Mouse (Mus musculus) hindbrain, embryonic 12.5 days (tissue): ENCODE results near the gene Acer3. TPM values are rescaled to one million over a fixed set of nuclear protein-coding genes. Genes with fewer than 3 reads are reported as not detected.

ENCODE experiments used
- ATAC-seq: fragments of 200-750 bp; cut with Nextera tagmentation; 2 replicates; pipeline ENCODE4 v1.8.0; 2017; ENCODE audit warnings: moderate TSS enrichment; ENCODE audit not compliant: low FRiP score
- H3K27ac ChIP-seq: fragments of 300-500 bp; sonication (generic); 2 replicates; pipeline ENCODE4 v1.5.1; 2016; ENCODE audit warnings: mild to moderate bottlenecking
- H3K27me3 ChIP-seq: fragments of 300-500 bp; sonication (generic); 2 replicates; pipeline ENCODE4 v1.6.1; 2016; ENCODE audit warnings: mild to moderate bottlenecking
- H3K36me3 ChIP-seq: fragments of 300-500 bp; sonication (generic); 2 replicates; pipeline ENCODE4 v1.6.1; 2016; ENCODE audit warnings: mild to moderate bottlenecking
- H3K4me1 ChIP-seq: fragments of 300-500 bp; sonication (generic); 2 replicates; pipeline ENCODE4 v1.6.1; 2016
- H3K4me2 ChIP-seq: fragments of 300-500 bp; sonication (generic); replicated peaks from 2 replicates; pipeline ENCODE4 v1.6.1; 2016; ENCODE audit warnings: mild to moderate bottlenecking
- H3K4me3 ChIP-seq: fragments of 300-500 bp; sonication (generic); 2 replicates; pipeline ENCODE4 v1.5.1; 2016; ENCODE audit warnings: mild to moderate bottlenecking
- H3K9ac ChIP-seq: fragments of 300-500 bp; sonication (generic); 2 replicates; pipeline ENCODE4 v1.6.1; 2016; ENCODE audit warnings: mild to moderate bottlenecking, moderate library complexity
- H3K9me3 ChIP-seq: fragments of 300-500 bp; sonication (generic); replicated peaks from 2 replicates; pipeline ENCODE4 v1.6.1; 2016; ENCODE audit warnings: mild to moderate bottlenecking
- whole genome bisulfite sequencing: fragments of 180-500 bp; shearing (Covaris S2); methylation state at CpG from one replicate; pipeline ENCODE4 v1.1.7; 2016; 5-methylcytosine and 5-hydroxymethylcytosine counted together
- polyA plus RNA-seq: library from polyadenylated mRNA; unstranded; fragments of >200 nt; fragmentation: Nextera tagmentation; extraction: Ambion mirVana; gene quantifications from 2 replicates; pipeline ENCODE4 v1.2.1, GENCODE M21; 2016

Gene Acer3
- polyA plus RNA-seq, 1 experiment from 2014 or later, result 15.8 TPM

DNA sequence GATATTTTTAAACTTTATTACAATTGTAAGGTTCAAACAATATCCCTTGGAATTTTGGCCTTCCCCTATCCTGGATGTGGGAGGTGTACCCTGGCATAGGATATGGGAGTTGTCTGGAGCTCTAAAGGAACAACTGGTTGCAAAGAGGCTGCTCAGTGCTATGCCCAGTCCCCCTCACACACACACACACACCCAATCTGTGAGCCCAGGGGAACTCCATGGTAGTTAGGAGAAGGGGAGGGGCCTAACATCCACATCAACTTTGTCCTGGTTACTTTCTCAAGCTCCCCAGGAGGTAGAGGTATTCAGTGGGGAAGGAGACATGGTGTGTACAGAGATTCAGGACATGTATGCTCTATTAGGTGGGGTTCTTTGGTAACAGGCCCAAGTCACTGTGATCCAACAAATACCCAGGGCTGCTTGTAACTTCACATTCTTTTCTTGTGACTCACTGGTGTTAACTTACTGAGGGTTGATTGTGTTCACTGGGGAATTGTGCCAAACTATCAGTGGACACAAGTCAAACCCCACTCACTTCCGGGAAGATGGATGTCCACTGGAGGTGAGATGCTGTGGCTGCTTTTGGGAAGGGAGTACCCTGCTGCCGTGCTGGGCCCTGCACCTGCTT is 9.5 kb upstream of the Acer3 start:
- no peaks in the 10 kb centered on the region for H3K27me3 ChIP-seq
- no peaks in the 10 kb centered on the region for H3K9me3 ChIP-seq
- H3K4me1 ChIP-seq, result no peaks in the 10 kb centered on the region
- no peak for ATAC-seq
- H3K27ac ChIP-seq, result no peak overlapping the region
- no peak overlapping the region for H3K4me2 ChIP-seq
- no peak overlapping the region for H3K9ac ChIP-seq
- H3K4me3 ChIP-seq, result no peak overlapping the region
- 92% methylated on average over 2 of the region's 2 CpGs for WGBS
- no peaks in the 10 kb centered on the region for H3K36me3 ChIP-seq

DNA sequence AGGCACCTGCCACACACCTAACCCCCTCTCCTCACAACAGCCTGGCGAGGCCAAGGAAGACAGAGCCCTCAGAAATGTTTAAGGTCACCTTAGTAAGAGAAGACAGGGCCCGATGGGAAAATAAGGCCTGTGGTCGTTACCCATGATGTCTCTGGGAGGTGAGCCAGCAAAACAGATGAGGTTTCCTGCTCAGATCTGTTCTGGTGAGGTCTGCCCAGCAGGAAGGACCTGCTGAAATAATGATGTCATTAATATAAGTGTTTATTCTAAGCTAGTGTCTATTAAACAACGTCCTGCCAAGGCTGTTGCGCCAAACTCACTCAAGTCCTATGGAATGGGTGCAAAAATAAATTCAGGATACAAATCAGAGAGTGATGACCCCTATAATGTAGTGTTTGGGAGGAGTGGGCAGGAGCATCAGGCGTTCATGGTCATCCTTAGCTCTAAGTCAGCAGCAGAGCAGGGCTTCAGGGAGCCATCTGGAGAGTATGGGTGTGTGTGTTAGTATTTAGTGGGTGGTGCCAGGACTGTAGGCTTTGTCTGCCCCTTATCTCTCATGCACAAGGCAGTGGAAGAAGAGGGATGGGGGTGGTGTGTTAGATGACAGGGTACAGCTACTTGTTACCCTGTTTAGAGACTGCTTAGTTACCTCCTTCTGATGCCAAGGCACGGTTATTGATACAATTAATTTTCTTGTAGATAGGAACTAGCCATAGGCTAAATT is 8.8 kb upstream of the Acer3 start:
- Histone ChIP-seq H3K4me1 (no peaks in the 10 kb centered on the region), H3K9ac (no peak overlapping the region), H3K27me3 (no peaks in the 10 kb centered on the region), H3K36me3 (no peaks in the 10 kb centered on the region), H3K9me3 (no peaks in the 10 kb centered on the region), H3K4me2 (no peak overlapping the region), H3K27ac (no peak overlapping the region), H3K4me3 (no peak overlapping the region)
- WGBS, result 80% methylated on average over 7 of the region's 7 CpGs
- ATAC-seq, result no peak

DNA sequence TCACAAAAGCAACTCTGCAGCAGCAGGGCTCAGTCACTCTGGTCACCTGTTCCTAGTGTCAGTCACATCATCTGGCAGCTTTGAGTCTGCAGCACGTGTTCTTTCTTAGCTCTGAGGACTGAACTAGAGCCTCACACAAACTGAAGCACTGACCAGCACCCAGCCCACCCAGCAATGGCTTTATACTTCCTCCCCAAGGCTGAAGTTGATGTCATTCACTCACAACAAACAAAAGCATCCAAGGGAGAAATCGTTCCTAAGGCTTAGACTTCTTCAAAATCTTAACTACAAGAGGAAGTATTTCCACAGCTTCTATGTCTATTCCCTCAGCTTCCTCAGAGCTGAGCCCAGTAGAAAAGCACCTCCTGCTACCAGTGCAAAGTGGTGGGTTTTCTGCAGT is 7.3 kb upstream of the Acer3 start:
- no peak overlapping the region for H3K4me2 ChIP-seq
- H3K27ac ChIP-seq, result no peak overlapping the region
- H3K9ac ChIP-seq, result no peak overlapping the region
- H3K4me1 ChIP-seq, result peaks cover 5% of the 10 kb centered on the region
- no peaks in the 10 kb centered on the region for H3K9me3 ChIP-seq
- H3K4me3 ChIP-seq, result no peak overlapping the region
- WGBS, result 57% methylated on average over 2 of the region's 2 CpGs
- no peaks in the 10 kb centered on the region for H3K36me3 ChIP-seq
- no peaks in the 10 kb centered on the region for H3K27me3 ChIP-seq
- ATAC-seq, result no peak

DNA sequence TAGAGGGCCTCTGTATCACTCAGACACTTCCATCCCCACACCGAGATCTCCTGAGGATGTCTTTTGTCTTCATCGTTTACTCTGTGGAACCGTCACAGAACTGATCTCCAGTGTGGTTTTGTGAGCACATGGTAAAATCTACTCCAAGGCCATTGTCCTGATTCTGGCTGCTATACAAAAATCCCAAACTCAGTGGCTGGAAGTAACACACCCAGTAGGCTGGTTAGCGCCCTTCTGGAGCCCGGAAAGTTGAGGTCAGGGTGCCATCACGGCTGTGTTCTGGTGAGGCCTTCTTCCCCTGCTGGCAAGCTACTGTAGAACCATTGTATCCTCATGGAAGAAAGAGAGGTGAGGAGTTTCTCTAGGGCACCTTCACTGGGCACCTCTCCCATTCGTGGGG is 5.0 kb upstream of the Acer3 start:
- H3K9ac ChIP-seq, result no peak overlapping the region
- H3K4me2 ChIP-seq, result no peak overlapping the region
- no peak for ATAC-seq
- H3K4me3 ChIP-seq, result no peak overlapping the region
- H3K27me3 ChIP-seq, result no peaks in the 10 kb centered on the region
- peaks cover 7% of the 10 kb centered on the region for H3K4me1 ChIP-seq
- H3K36me3 ChIP-seq, result no peaks in the 10 kb centered on the region
- H3K9me3 ChIP-seq, result no peaks in the 10 kb centered on the region
- H3K27ac ChIP-seq, result no peak overlapping the region
- 84% methylated on average over 7 of the region's 7 CpGs for WGBS

DNA sequence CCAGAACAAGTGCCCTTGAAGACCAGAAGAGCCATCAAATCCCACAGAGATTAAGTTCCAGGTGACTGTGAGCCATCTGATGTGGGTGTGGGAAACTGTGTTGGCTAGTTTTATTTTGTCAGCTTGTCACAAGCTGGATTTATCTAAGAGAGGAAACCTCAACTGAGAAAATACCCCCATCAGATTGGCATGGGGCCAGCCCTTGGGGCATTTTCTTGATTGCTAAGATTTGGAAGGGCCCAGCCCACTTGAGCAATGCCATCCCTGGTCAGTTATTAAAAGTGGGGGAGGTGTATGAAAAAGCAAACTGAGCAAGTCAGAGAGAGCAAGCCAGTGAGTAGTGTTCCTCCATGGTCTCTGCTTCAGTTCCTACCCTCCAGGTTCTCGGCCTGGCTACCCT is 3.2 kb upstream of the Acer3 start:
- no peak overlapping the region for H3K4me3 ChIP-seq
- H3K27me3 ChIP-seq, result no peaks in the 10 kb centered on the region
- H3K36me3 ChIP-seq, result no peaks in the 10 kb centered on the region
- no peak overlapping the region for H3K27ac ChIP-seq
- no peaks in the 10 kb centered on the region for H3K9me3 ChIP-seq
- no peak overlapping the region for H3K9ac ChIP-seq
- no peak overlapping the region for H3K4me2 ChIP-seq
- 0 out of 2 replicates have a peak, but pooled peaks have one; percentile 26 for ATAC-seq
- H3K4me1 ChIP-seq, result peaks cover 7% of the 10 kb centered on the region
- 77% methylated on average over 1 of the region's 1 CpGs for WGBS

DNA sequence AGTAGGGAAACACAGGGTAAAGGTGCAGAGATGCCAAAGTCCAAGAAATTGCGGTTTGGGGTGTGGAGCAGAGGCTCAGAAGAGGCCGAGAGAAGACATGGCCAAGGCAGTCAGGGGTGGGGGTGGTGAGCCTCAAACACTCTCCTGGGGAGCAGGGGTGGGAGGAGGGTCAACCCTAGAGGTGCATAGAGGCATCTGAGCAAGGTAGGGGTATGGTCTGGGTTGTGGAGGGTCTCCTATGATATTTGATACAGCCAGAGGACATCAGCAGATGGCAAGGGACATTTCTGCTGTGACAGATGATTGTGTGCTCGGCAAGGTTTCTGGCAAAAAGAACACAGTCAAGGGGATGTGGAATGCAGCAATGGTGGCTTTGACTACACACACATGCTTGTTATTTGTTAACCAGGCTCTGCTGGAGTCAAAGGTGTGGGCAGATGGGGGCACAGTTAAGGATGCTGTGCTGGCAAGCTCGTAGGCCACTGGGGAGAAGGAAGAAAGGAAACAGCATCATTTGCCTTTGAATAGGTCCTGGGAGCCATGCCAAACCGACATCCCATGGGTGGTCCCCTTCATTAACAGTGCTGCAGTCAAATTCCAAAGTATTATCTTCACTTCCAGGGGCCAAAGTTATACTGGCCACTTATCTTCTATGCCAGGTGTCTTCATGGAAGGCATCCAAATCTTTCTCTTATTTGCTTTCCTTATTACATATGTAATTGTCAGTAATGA is 2.4 kb upstream of the Acer3 start:
- H3K36me3 ChIP-seq, result no peaks in the 10 kb centered on the region
- no peak overlapping the region for H3K27ac ChIP-seq
- no peaks in the 10 kb centered on the region for H3K27me3 ChIP-seq
- no peak overlapping the region for H3K9ac ChIP-seq
- no peaks in the 10 kb centered on the region for H3K9me3 ChIP-seq
- H3K4me2 ChIP-seq, result no peak overlapping the region
- ATAC-seq, result peak; percentile 79
- H3K4me1 ChIP-seq, result peaks cover 7% of the 10 kb centered on the region
- 31% methylated on average over 5 of the region's 5 CpGs for WGBS
- no peak overlapping the region for H3K4me3 ChIP-seq

DNA sequence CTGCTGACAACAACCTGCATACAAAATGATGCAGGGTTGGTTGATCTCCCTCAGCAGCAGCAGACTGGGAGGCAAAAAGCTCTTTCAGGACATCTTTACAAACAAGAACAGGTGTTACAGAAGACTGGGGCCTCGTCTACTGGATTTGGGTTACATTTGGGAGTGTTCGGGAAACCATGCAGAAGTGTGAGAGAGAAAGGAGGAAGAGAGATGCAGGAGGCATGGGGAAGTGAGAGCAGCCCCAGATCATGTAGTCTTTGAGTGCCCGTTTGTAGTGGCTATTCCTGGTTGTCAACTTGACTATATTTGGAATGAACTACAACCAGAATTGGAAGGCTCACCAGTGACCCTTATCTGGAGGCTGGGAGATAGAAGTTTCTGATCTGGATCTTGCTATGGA is 1.4 kb upstream of the Acer3 start:
- Histone ChIP-seq H3K9me3 (no peaks in the 10 kb centered on the region), H3K36me3 (no peaks in the 10 kb centered on the region), H3K27ac (no peak overlapping the region), H3K4me3 (no peak overlapping the region), H3K9ac (no peak overlapping the region), H3K27me3 (no peaks in the 10 kb centered on the region), H3K4me1 (peaks cover 7% of the 10 kb centered on the region), H3K4me2 (no peak overlapping the region)
- no peak for ATAC-seq
- 80% methylated on average over 3 of the region's 3 CpGs for WGBS

DNA sequence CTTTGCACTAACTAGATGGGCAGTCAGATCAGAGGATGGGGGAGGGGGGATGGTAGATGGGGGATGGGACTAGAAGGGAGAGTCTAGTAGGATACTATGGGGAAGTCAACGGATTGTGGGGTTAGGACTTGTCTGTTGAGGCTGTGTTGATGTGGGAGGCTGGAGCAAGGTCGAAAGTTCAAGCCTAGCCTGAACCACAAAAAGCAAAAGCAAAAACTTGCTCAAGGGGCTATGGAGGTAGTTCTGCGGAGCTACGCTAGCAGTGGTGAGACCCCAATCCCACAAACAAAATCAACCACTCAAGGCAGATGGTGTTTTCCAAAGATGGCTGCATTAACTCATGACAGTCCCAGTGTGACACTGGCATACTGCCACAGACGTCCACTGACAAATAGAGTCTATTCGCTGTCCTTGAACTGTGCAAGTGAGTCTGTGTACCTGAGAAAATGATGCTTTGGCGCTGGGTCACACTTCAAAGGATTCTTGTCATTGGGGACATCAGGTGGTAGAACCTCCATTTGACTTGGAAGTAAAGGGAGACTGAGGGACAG is 927 bp downstream of the Acer3 start:
- no peak overlapping the region for H3K4me2 ChIP-seq
- no peak overlapping the region for H3K4me3 ChIP-seq
- H3K4me1 ChIP-seq, result peaks cover 7% of the 10 kb centered on the region
- ATAC-seq, result no peak
- WGBS, result 83% methylated on average over 7 of the region's 7 CpGs
- no peaks in the 10 kb centered on the region for H3K27me3 ChIP-seq
- no peaks in the 10 kb centered on the region for H3K9me3 ChIP-seq
- H3K9ac ChIP-seq, result no peak overlapping the region
- H3K36me3 ChIP-seq, result no peaks in the 10 kb centered on the region
- H3K27ac ChIP-seq, result no peak overlapping the region

DNA sequence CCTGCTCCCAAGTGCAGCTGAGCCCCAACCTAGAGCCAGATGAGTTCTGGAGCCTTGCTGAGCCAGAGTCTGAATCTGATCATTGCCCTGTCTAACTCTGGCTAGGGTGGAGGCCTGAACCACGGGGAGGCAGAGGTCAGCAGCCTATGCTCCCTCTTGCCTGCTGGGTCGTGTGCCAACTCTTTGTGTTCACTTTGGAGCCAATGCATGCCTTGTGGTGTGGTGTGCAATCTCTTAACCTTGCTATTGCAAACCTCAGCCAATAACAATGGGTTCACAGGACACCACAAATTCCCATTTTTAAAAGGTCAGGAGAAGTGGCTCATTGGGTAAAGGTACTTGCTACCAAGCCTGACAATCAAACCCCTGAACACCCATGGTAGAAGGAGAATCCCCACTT is 4.4 kb downstream of the Acer3 start:
- ATAC-seq, result no peak
- Histone ChIP-seq H3K27ac (no peak overlapping the region), H3K27me3 (no peaks in the 10 kb centered on the region), H3K4me3 (no peak overlapping the region), H3K9ac (no peak overlapping the region), H3K4me1 (no peaks in the 10 kb centered on the region), H3K4me2 (no peak overlapping the region), H3K9me3 (no peaks in the 10 kb centered on the region), H3K36me3 (no peaks in the 10 kb centered on the region)
- 34% methylated on average over 2 of the region's 2 CpGs for WGBS

DNA sequence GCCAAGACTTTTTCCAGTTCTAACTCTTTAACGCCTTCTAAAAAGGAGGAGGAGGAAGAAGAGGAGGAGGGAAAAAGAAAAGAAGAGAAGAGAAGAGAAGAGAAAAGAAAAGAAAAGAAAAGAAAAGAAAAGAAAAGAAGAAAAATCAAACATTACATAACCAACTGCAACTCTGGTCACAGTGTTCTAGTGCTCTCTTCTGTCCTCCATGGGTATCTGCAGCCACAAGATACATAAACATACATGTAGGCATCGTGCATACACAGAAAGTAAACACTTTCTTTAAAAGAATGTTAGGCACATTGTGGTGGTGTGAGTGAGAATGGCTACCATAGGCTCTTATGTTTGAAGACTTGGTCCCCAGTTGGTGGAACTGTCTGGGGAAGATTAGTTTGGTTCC is 5.9 kb downstream of the Acer3 start:
- Histone ChIP-seq H3K9me3 (no peaks in the 10 kb centered on the region), H3K9ac (no peak overlapping the region)

DNA sequence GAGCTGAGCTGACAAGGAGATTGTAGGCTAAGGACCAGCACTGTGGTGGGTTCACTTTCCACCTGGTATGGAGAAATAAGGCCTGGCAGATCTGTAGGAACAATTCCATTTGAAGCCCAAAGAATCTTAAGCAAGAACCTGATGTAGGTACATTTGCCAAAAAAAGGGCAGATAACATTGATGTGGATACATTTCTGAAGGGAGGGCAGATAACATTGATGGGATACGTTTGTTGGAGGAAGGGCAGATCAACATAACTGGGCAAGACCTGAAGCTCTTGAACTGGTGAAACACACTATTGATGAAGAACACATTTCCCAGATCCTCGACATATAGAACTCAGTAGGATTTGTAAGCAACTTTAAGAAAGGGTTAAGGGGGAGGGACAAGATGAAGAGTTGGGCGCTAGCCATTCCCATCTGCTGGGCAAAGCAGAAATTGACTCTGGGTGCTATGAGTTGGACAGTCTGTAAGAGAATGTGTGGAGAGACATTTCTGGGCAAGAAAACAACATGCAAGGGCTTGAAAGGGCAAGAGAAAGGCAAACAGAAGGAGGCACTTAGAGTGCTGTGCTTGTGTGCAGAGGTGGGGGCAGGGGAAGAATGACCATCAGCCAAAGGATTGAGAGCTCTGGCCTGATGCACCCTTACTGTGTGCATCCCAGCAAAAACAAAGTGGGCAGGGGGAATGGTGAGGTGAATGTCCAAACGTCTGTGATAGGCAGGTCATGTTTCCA is 8.7 kb downstream of the Acer3 start:
- no peaks in the 10 kb centered on the region for H3K36me3 ChIP-seq
- H3K27me3 ChIP-seq, result 0 out of 2 replicates have a peak, but pooled peaks cover 2% of the 10 kb centered on the region
- H3K4me3 ChIP-seq, result no peak overlapping the region
- H3K4me2 ChIP-seq, result no peak overlapping the region
- no peak for ATAC-seq
- 66% methylated on average over 4 of the region's 4 CpGs for WGBS
- H3K27ac ChIP-seq, result no peak overlapping the region
- H3K9me3 ChIP-seq, result no peaks in the 10 kb centered on the region
- H3K9ac ChIP-seq, result no peak overlapping the region
- H3K4me1 ChIP-seq, result peaks cover 12% of the 10 kb centered on the region; the same call in 1 of the 2 replicates

More for the DNA sequence above, 5.9 kb downstream of the Acer3 start:
- no peak overlapping the region for H3K27ac ChIP-seq
- WGBS, result 78% methylated on average over 2 of the region's 2 CpGs
- H3K4me3 ChIP-seq, result no peak overlapping the region
- no peaks in the 10 kb centered on the region for H3K36me3 ChIP-seq
- H3K4me1 ChIP-seq, result no peaks in the 10 kb centered on the region
- ATAC-seq, result no peak
- no peak overlapping the region for H3K4me2 ChIP-seq
- H3K27me3 ChIP-seq, result no peaks in the 10 kb centered on the region

DNA sequence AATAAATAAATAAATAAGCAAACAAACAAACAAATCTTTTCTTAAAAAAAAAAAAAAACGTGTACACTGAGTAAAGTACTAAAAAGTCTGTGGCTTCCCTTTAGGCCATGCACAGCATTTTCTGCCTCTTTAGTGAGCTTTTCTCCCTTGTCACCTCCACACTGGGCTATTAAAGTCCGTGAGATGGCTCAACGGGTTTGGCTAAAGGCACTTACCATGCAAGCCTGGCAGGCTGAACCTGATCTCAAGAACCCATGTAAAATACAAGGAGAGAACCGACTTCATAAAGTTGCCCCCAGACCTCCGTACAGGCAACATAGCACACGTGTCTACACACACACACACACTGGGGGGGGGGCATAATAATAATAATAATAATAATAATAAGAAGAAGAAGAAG is 10.7 kb downstream of the Acer3 start:
- no peak overlapping the region for H3K9ac ChIP-seq
- H3K27ac ChIP-seq, result no peak overlapping the region
- WGBS, result 63% methylated on average over 6 of the region's 6 CpGs

More for the DNA sequence above, 10.7 kb downstream of the Acer3 start:
- H3K4me2 ChIP-seq, result no peak overlapping the region
- H3K9me3 ChIP-seq, result no peaks in the 10 kb centered on the region
- H3K36me3 ChIP-seq, result no peaks in the 10 kb centered on the region
- H3K4me3 ChIP-seq, result no peak overlapping the region
- 0 out of 2 replicates have a peak, but pooled peaks cover 2% of the 10 kb centered on the region for H3K27me3 ChIP-seq
- ATAC-seq, result no peak
- H3K4me1 ChIP-seq, result peaks cover 12% of the 10 kb centered on the region; the same call in 1 of the 2 replicates
